Mouse (Mus musculus) bone marrow macrophage, adult 2 months (primary cell): ENCODE measurements at regions not wholly inside any gene's neighbourhood (a gene's known extent, or its start where the extent isn't known, plus 50 kb on each side); places are given as distances from the start of the nearest gene placed in this dataset.
"Not testable (repeated sequence)": the region's sequence is repeated elsewhere in the genome, so short reads cannot be mapped to it uniquely, and the experiment has no call there.

Experiments used
- CTCF ChIP-seq: IDR thresholded peaks from 2 replicates; pipeline ENCODE4 v1.5.1; 2012; ENCODE audit warnings: low read depth, mild to moderate bottlenecking, low read length, moderate library complexity
- POLR2A ChIP-seq: IDR thresholded peaks from 2 replicates; pipeline ENCODE4 v1.6.1; 2012; ENCODE audit warnings: mild to moderate bottlenecking, low read depth, low read length, borderline replicate concordance

GRCm38 (mm10) chr14:53729149-53729548 lies 524.8 kb downstream of the Dad1 start:
- not testable (repeated sequence) for TF ChIP-seq POLR2A, CTCF
